Mouse (Mus musculus): ENCODE measurements at regions not wholly inside any gene's neighbourhood (a gene's known extent, or its start where the extent isn't known, plus 50 kb on each side); places are given as distances from the start of the nearest gene placed in this dataset.

DNA sequence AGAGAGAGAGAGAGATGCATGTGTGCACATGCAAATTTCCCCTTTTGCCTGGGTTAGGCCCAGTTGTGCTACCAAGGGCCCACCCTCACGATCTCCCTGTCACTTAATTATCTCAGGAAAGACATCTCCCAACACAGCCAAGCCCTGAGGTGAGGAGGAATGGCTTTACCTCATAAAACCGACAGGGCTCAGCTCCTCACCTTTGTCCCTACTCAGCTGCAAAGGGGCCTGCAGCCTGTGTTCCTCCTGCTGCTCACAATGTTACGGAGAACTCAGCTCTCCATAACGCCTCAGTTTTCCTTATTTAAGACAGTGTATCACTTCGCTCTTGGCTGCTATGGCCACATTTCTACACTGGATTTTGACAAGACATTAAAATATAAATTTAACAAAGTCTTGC is 133.8 kb upstream of the Lrig3 start:
- H3K4me3 ChIP-seq (ENCODE audit: low read length) = no peak overlapping the region
- DNase-seq (ENCODE audit: low spot score) (no peak), ATAC-seq (no peak)
- H3K4me2 ChIP-seq (ENCODE audit: low read depth, low read length) = no peak overlapping the region
- no peak for TF ChIP-seq CTCF (IDR thresholded peaks at IDR 0.05; ENCODE audit: low read depth)
- H3K36me3 ChIP-seq (ENCODE audit: insufficient read depth, low read length) = no peaks in the 10 kb centered on the region
- H3K9ac ChIP-seq (replicated peaks; ENCODE audit: low read length) = no peak overlapping the region
- no peaks in the 10 kb centered on the region for H3K27me3 ChIP-seq (ENCODE audit: insufficient read depth, low read length)
- H3K9me3 ChIP-seq (ENCODE audit: low read length) = no peaks in the 10 kb centered on the region
- H3K27ac ChIP-seq = no peak overlapping the region
- no peaks in the 10 kb centered on the region for H3K4me1 ChIP-seq (ENCODE audit: insufficient read depth, low read length)
- 66% methylated on average over 5 of the region's 5 CpGs for WGBS

DNA sequence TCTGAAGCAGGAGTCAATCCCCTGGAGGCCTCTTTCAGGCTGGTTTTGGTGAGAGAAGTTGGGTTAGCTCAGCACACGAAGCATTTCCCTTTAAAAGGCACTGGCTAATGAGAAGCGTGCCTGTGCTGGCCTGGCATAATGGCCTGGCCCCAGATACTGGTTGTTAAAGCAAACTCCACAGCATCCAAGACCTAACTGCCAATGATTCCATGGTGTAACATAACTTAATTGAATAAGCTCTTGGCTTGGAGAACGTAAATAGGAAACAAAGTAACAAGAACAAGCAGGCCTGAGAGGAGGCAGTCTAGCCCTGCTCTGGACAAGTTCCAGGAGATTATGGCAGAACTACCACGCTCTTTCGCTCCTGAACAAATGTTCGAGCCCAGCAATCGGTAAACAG is 133.2 kb upstream of the Lrig3 start:
- ATAC-seq (no peak), DNase-seq (ENCODE audit: low spot score) (peak; percentile 15)
- H3K4me1 ChIP-seq (ENCODE audit: insufficient read depth, low read length) = no peaks in the 10 kb centered on the region
- no peak overlapping the region for H3K4me3 ChIP-seq (ENCODE audit: low read length)
- 51% methylated on average over 7 of the region's 7 CpGs for WGBS
- no peaks in the 10 kb centered on the region for H3K9me3 ChIP-seq (ENCODE audit: low read length)
- H3K27me3 ChIP-seq (ENCODE audit: insufficient read depth, low read length) = no peaks in the 10 kb centered on the region
- H3K36me3 ChIP-seq (ENCODE audit: insufficient read depth, low read length) = no peaks in the 10 kb centered on the region
- no peak for TF ChIP-seq CTCF (IDR thresholded peaks at IDR 0.05; ENCODE audit: low read depth)
- H3K4me2 ChIP-seq (ENCODE audit: low read depth, low read length) = no peak overlapping the region
- H3K27ac ChIP-seq = no peak overlapping the region
- H3K9ac ChIP-seq (replicated peaks; ENCODE audit: low read length) = no peak overlapping the region

GRCm38 (mm10) chr10:125833989-125834388 is 132.0 kb upstream of the Lrig3 start:
- no peak for TF ChIP-seq CTCF (IDR thresholded peaks at IDR 0.05; ENCODE audit: low read depth)
- Histone ChIP-seq H3K27me3 (ENCODE audit: insufficient read depth, low read length) (no peaks in the 10 kb centered on the region), H3K36me3 (ENCODE audit: insufficient read depth, low read length) (no peaks in the 10 kb centered on the region), H3K4me1 (ENCODE audit: insufficient read depth, low read length) (no peaks in the 10 kb centered on the region), H3K4me2 (ENCODE audit: low read depth, low read length) (no peak overlapping the region), H3K9me3 (ENCODE audit: low read length) (no peaks in the 10 kb centered on the region), H3K27ac (no peak overlapping the region), H3K4me3 (ENCODE audit: low read length) (no peak overlapping the region), H3K9ac (replicated peaks; ENCODE audit: low read length) (no peak overlapping the region)
- ATAC-seq (no peak), DNase-seq (ENCODE audit: low spot score) (no peak)
- 78% methylated on average over 4 of the region's 4 CpGs for WGBS

DNA sequence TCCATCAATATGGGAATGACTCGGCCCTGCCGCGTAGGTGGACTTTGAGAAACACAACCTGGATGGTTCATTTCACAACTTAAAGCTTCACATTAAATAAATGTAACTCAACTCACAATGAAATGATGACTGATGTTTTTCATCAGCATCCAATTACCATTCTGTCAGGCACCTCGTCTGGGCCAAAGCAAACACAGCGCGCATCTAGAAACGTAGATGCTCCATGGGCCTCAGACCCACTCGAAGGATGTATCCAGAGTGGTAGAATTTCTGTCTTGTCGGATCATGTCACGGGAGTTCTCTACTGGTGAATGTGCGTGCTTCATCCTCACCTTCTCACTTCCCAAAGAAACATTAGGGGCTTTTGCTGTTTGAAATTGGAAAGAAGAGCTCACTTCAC is 127.0 kb upstream of the Lrig3 start:
- DNase-seq (ENCODE audit: low spot score) = no peak
- TF ChIP-seq CTCF (IDR thresholded peaks at IDR 0.05; ENCODE audit: low read depth) = no peak
- H3K4me2 ChIP-seq (ENCODE audit: low read depth, low read length) = 0 out of 2 replicates have a peak overlapping the region, but pooled peaks have one; percentile 2
- no peak for ATAC-seq
- 0 out of 2 replicates have a peak, but pooled peaks cover 5% of the 10 kb centered on the region for H3K4me1 ChIP-seq (ENCODE audit: insufficient read depth, low read length)
- H3K36me3 ChIP-seq (ENCODE audit: insufficient read depth, low read length) = no peaks in the 10 kb centered on the region
- H3K4me3 ChIP-seq (ENCODE audit: low read length) = no peak overlapping the region
- no peak overlapping the region for H3K9ac ChIP-seq (replicated peaks; ENCODE audit: low read length)
- no peaks in the 10 kb centered on the region for H3K27me3 ChIP-seq (ENCODE audit: insufficient read depth, low read length)
- no peaks in the 10 kb centered on the region for H3K9me3 ChIP-seq (ENCODE audit: low read length)
- no peak overlapping the region for H3K27ac ChIP-seq
- 77% methylated on average over 11 of the region's 11 CpGs for WGBS

GRCm38 (mm10) chr10:125839621-125840141 is 126.3 kb upstream of the Lrig3 start:
- DNase-seq (ENCODE audit: low spot score) = peak; percentile 44
- H3K27ac ChIP-seq = no peak overlapping the region
- H3K27me3 ChIP-seq (ENCODE audit: insufficient read depth, low read length) = no peaks in the 10 kb centered on the region
- no peak for TF ChIP-seq CTCF (IDR thresholded peaks at IDR 0.05; ENCODE audit: low read depth)
- H3K4me3 ChIP-seq (ENCODE audit: low read length) = no peak overlapping the region
- no peak overlapping the region for H3K9ac ChIP-seq (replicated peaks; ENCODE audit: low read length)
- H3K4me2 ChIP-seq (ENCODE audit: low read depth, low read length) = 0 out of 2 replicates have a peak overlapping the region, but pooled peaks have one; percentile 2
- 0 out of 2 replicates have a peak, but pooled peaks cover 5% of the 10 kb centered on the region for H3K4me1 ChIP-seq (ENCODE audit: insufficient read depth, low read length)
- no peaks in the 10 kb centered on the region for H3K9me3 ChIP-seq (ENCODE audit: low read length)
- ATAC-seq = no peak
- H3K36me3 ChIP-seq (ENCODE audit: insufficient read depth, low read length) = no peaks in the 10 kb centered on the region
- 14% methylated on average over 5 of the region's 5 CpGs for WGBS

- TF ChIP-seq CTCF (IDR thresholded peaks at IDR 0.05; ENCODE audit: low read depth) = no peak
- DNase-seq (ENCODE audit: low spot score) (no peak), ATAC-seq (no peak)
- 0 out of 2 replicates have a peak, but pooled peaks cover 5% of the 10 kb centered on the region for H3K4me1 ChIP-seq (ENCODE audit: insufficient read depth, low read length)
- H3K9ac ChIP-seq (replicated peaks; ENCODE audit: low read length) = no peak overlapping the region
- H3K36me3 ChIP-seq (ENCODE audit: insufficient read depth, low read length) = no peaks in the 10 kb centered on the region
- WGBS = 94% methylated on average over 1 of the region's 1 CpGs
- H3K9me3 ChIP-seq (ENCODE audit: low read length) = no peaks in the 10 kb centered on the region
- no peaks in the 10 kb centered on the region for H3K27me3 ChIP-seq (ENCODE audit: insufficient read depth, low read length)
- no peak overlapping the region for H3K27ac ChIP-seq
- no peak overlapping the region for H3K4me2 ChIP-seq (ENCODE audit: low read depth, low read length)
- no peak overlapping the region for H3K4me3 ChIP-seq (ENCODE audit: low read length)
Measured at GRCm38 (mm10) chr10:125840388-125840787, 125.6 kb upstream of the Lrig3 start.

DNA sequence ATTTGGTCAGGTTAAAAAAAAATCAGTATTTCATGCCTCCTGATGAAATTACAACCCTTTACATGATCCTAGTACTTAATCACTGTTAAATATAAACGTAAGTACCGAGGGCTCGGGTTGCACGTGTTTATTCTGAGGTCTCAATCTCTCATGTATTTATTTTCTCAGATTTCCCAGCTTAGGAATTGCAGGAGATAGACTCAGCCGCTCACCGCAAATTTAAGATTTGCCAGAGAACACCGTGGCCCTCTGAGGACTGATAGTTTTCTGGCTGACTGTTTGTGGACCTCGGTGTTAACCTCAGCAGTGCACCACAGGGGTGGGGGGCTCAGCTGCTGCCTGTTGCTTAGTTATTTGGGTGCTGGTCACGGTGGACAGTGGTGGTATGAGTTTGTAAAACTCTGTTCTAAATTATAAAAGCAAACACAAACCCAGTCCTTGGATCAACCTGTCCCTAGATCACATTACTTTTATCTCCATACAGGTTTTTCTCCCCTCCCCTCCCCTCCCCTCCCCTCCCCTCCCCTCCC is 121.6 kb upstream of the Lrig3 start:
- 67% methylated on average over 9 of the region's 9 CpGs for WGBS

More for the DNA sequence above, 121.6 kb upstream of the Lrig3 start:
- Histone ChIP-seq H3K27ac (no peak overlapping the region), H3K27me3 (ENCODE audit: insufficient read depth, low read length) (no peaks in the 10 kb centered on the region), H3K9ac (replicated peaks; ENCODE audit: low read length) (no peak overlapping the region), H3K4me2 (ENCODE audit: low read depth, low read length) (no peak overlapping the region), H3K4me3 (ENCODE audit: low read length) (no peak overlapping the region), H3K4me1 (ENCODE audit: insufficient read depth, low read length) (0 out of 2 replicates have a peak, but pooled peaks cover 5% of the 10 kb centered on the region), H3K36me3 (ENCODE audit: insufficient read depth, low read length) (no peaks in the 10 kb centered on the region), H3K9me3 (ENCODE audit: low read length) (no peaks in the 10 kb centered on the region)
- ATAC-seq (no peak), DNase-seq (ENCODE audit: low spot score) (no peak)
- TF ChIP-seq CTCF (IDR thresholded peaks at IDR 0.05; ENCODE audit: low read depth) = no peak

Measured in hindbrain, postnatal 0 days (tissue).